Mouse (Mus musculus) kidney, embryonic 16.5 days (tissue): ENCODE results near the gene Mia. TPM values are rescaled to one million over a fixed set of nuclear protein-coding genes. Genes with fewer than 3 reads are reported as not detected.

Source experiments
- microRNA counts: library from miRNA; unstranded; fragments of <30 nt; microRNA quantifications from one replicate; lab custom pipeline; 2016
- microRNA-seq: library from miRNA; unstranded; fragments of <30 nt; microRNA quantifications from one replicate; pipeline ENCODE4, GENCODE M21; 2016
- polyA plus RNA-seq: library from polyadenylated mRNA; unstranded; fragments of >200 nt; fragmentation: Nextera tagmentation; extraction: Ambion mirVana; gene quantifications from 2 replicates; pipeline ENCODE4 v1.2.1, GENCODE M21; 2015

Gene Mia
- polyA plus RNA-seq, 1 experiment from 2014 or later: 22.3 TPM

MicroRNAs within 50 kb of the gene (microRNA counts, 519-probe panel; counts per million panel counts)
- 104 counts per million, percentile 35 among the panel's probes with 10 or more counts for microRNA mmu-miR-1191 (lab: Ali Mortazavi, UCI)

Small RNA genes within 50 kb of the gene (microRNA-seq; reads per million reads assigned to microRNA genes)
- gene Mir1191 (4.1 reads per million, percentile 18 among the genes with 10 or more reads in this experiment), gene Mir3101 (1.4 reads per million)

Other genes with a start within 250 kb of the Mia start
- gene Cyp2a22, start 241.8 kb downstream of the Mia start, polyA plus RNA-seq: not detected in 2 replicates
- gene Cyp2a12, start 152.1 kb downstream of the Mia start, polyA plus RNA-seq: not detected in 2 replicates
- 0.30 and 0.49 TPM in 2 replicates for gene Cyp2f2, start 61.2 kb downstream of the Mia start, polyA plus RNA-seq
- gene Cyp2t4, start 27.4 kb downstream of the Mia start, polyA plus RNA-seq: 0.10 and 0.24 TPM in 2 replicates
- gene Egln2, start 14.4 kb downstream of the Mia start, polyA plus RNA-seq: 75.4 and 76.9 TPM in 2 replicates
- 65.7 and 67.9 TPM in 2 replicates for gene Rab4b, start 2.3 kb downstream of the Mia start, polyA plus RNA-seq
- gene Gm21983, start 71 bp downstream of the Mia start, polyA plus RNA-seq: not detected in 2 replicates
- 4.1 TPM in 2 replicates for gene BC024978, start 14.6 kb upstream of the Mia start, polyA plus RNA-seq
- gene Snrpa, start 15.1 kb upstream of the Mia start, polyA plus RNA-seq: 305 and 323 TPM in 2 replicates
- gene Itpkc, start 47.5 kb upstream of the Mia start, polyA plus RNA-seq: 5.5 and 6.4 TPM in 2 replicates
- 26.4 and 28.6 TPM in 2 replicates for gene Coq8b, start 51.9 kb upstream of the Mia start, polyA plus RNA-seq
- 13.5 and 16.4 TPM in 2 replicates for gene Numbl, start 77.3 kb upstream of the Mia start, polyA plus RNA-seq
- 45.9 and 55.8 TPM in 2 replicates for gene Ltbp4, start 156.5 kb upstream of the Mia start, polyA plus RNA-seq
- 51.4 and 56.9 TPM in 2 replicates for gene Shkbp1, start 174.9 kb upstream of the Mia start, polyA plus RNA-seq
- 0.64 and 0.80 TPM in 2 replicates for gene Gm20479, start 176.3 kb upstream of the Mia start, polyA plus RNA-seq